Mouse (Mus musculus) left cerebral cortex, postnatal 14 days (tissue): ENCODE measurements around the gene Fchsd2. TPM values are rescaled to one million over a fixed set of nuclear protein-coding genes. Genes with fewer than 3 reads are reported as not detected.

Source experiments
- DNase-seq, 2 experiments: peaks; one replicate each; pipeline ENCODE4 v3.0.0; 2021 to 2022; ENCODE audit warnings: low spot score in 2 of 2, mixed read lengths in 1 of 2
- intact Hi-C: fragments of 180-260 bp; cut with DNase I; formaldehyde crosslinking; loops from one replicate; pipeline ENCODE4 v1.15.1; 2025
- total RNA-seq, 2 experiments: library from RNA; stranded (reverse); gene quantifications; 2 replicates each; pipeline ENCODE4 v1.2.3; 2021

Gene Fchsd2
- total RNA-seq, 2 experiments from 2014 or later = 45.1 to 51.7 TPM

GRCm38 (mm10) chr7:101321218-101321827, 228.7 kb downstream of the Fchsd2 start:
- intact Hi-C loops = no loop called here
- no peak for DNase-seq

GRCm38 (mm10) chr7:101323141-101323594, 230.5 kb downstream of the Fchsd2 start:
- DNase-seq = no peak
- intact Hi-C loops = no loop called here

- intact Hi-C loops = no loop called here
- no peak for DNase-seq
Measured at GRCm38 (mm10) chr7:101324142-101324962, 231.7 kb downstream of the Fchsd2 start.

- intact Hi-C loops = no loop called here
- no peak for DNase-seq
Measured at GRCm38 (mm10) chr7:101326006-101326405, 233.3 kb downstream of the Fchsd2 start.

- intact Hi-C loops = no loop called here
- no peak for DNase-seq
Measured at GRCm38 (mm10) chr7:101327263-101327662, 234.6 kb downstream of the Fchsd2 start.

GRCm38 (mm10) chr7:101327786-101328185, 235.1 kb downstream of the Fchsd2 start:
- DNase-seq = no peak

GRCm38 (mm10) chr7:101328621-101329158, 236.0 kb downstream of the Fchsd2 start:
- intact Hi-C loops = no loop called here
- DNase-seq = peak; percentile 61 to 83

More at GRCm38 (mm10) chr7:101327786-101328185, 235.1 kb downstream of the Fchsd2 start:
- intact Hi-C loops = no loop called here

- intact Hi-C loops = no loop called here
Measured at GRCm38 (mm10) chr7:101329606-101330005, 236.9 kb downstream of the Fchsd2 start.

GRCm38 (mm10) chr7:101330074-101330840, 237.6 kb downstream of the Fchsd2 start:
- intact Hi-C loops = no loop called here
- no peak for DNase-seq

More at GRCm38 (mm10) chr7:101329606-101330005, 236.9 kb downstream of the Fchsd2 start:
- DNase-seq = no peak

- intact Hi-C loops = no loop called here
- no peak for DNase-seq
Measured at GRCm38 (mm10) chr7:101330841-101331173, 238.1 kb downstream of the Fchsd2 start.

- no peak for DNase-seq
- intact Hi-C loops = no loop called here
Measured at GRCm38 (mm10) chr7:101332045-101332831, 239.6 kb downstream of the Fchsd2 start.

Other genes with a start within 250 kb of the Fchsd2 start
- gene Relt, start 229.4 kb upstream of the Fchsd2 start, total RNA-seq = 10 to 100 TPM in 1 of 2 experiments, 1 to 10 TPM in 1; 9.7 to 10.6 TPM
- 10 to 100 TPM; 81.3 to 91.6 TPM for gene Arhgef17, start 160.8 kb upstream of the Fchsd2 start, total RNA-seq
- 1 to 10 TPM; 4.2 to 4.3 TPM for gene P2ry6, start 118.2 kb upstream of the Fchsd2 start, total RNA-seq
- gene P2ry2, start 80.0 kb upstream of the Fchsd2 start, total RNA-seq = under 1 TPM; 0.55 to 0.92 TPM
- gene Atg16l2, start 209.4 kb downstream of the Fchsd2 start, total RNA-seq = 10 to 100 TPM; 53.7 to 60.3 TPM
- 10 to 100 TPM; 31.4 to 32.2 TPM for gene Stard10, start 224.2 kb downstream of the Fchsd2 start, total RNA-seq